Mouse (Mus musculus) forebrain, embryonic 11.5 days (tissue): ENCODE measurements around the gene Colgalt2. TPM values are rescaled to one million over a fixed set of nuclear protein-coding genes. Genes with fewer than 3 reads are reported as not detected.

Experiments
- ATAC-seq: fragments of 200-750 bp; cut with Nextera tagmentation; replicated peaks from 2 replicates; pipeline ENCODE4 v1.8.0; 2017; ENCODE audit warnings: moderate TSS enrichment; ENCODE audit not compliant: low FRiP score
- DNase-seq: peaks from one replicate; pipeline ENCODE4 v3.0.0-alpha.2; 2017; ENCODE audit warnings: low spot score
- H3K27ac ChIP-seq: fragments of 300-500 bp; sonication (generic); 2 replicates; pipeline ENCODE4 v1.5.1; 2014; ENCODE audit warnings: low read depth, low read length
- H3K27me3 ChIP-seq: fragments of 300-500 bp; sonication (generic); 2 replicates; pipeline ENCODE4 v1.6.1; 2014; ENCODE audit warnings: mild to moderate bottlenecking, low read length, mixed read lengths; ENCODE audit not compliant: control insufficient read depth, insufficient read depth
- H3K36me3 ChIP-seq: fragments of 300-500 bp; sonication (generic); 2 replicates; pipeline ENCODE4 v1.6.1; 2014; ENCODE audit warnings: mild to moderate bottlenecking, low read length, moderate library complexity, mixed read lengths; ENCODE audit not compliant: control insufficient read depth, insufficient read depth
- H3K4me1 ChIP-seq: fragments of 300-500 bp; sonication (generic); replicated peaks from 2 replicates; pipeline ENCODE4 v1.6.1; 2014; ENCODE audit warnings: low read length, mixed read lengths; ENCODE audit not compliant: control insufficient read depth, insufficient read depth
- H3K4me2 ChIP-seq: fragments of 300-500 bp; sonication (generic); 2 replicates; pipeline ENCODE4 v1.6.1; 2014; ENCODE audit warnings: low read depth, mild to moderate bottlenecking, low read length, moderate library complexity, mixed read lengths; ENCODE audit not compliant: severe bottlenecking
- H3K4me3 ChIP-seq: fragments of 300-500 bp; sonication (generic); 2 replicates; pipeline ENCODE4 v1.5.1; 2014; ENCODE audit warnings: low read depth, low read length
- H3K9ac ChIP-seq: fragments of 300-500 bp; sonication (generic); 2 replicates; pipeline ENCODE4 v1.6.1; 2014; ENCODE audit warnings: low read length
- H3K9me3 ChIP-seq: fragments of 300-500 bp; sonication (generic); 2 replicates; pipeline ENCODE4 v1.6.1; 2016; ENCODE audit warnings: low read length, mixed read lengths; ENCODE audit not compliant: control insufficient read depth
- WGBS: fragments of 180-500 bp; shearing (Covaris S2); extraction: QIAGEN DNeasy Blood & Tissue Kit; methylation state at CpG from one replicate; pipeline ENCODE4 v1.1.7; 2014; 5-methylcytosine and 5-hydroxymethylcytosine counted together
- polyA plus RNA-seq: library from polyadenylated mRNA; unstranded; fragments of >200 nt; fragmentation: Nextera tagmentation; extraction: Ambion mirVana; gene quantifications from 2 replicates; pipeline ENCODE4 v1.2.1, GENCODE M21; 2014

The Colgalt2 gene
- polyA plus RNA-seq, 1 experiment from 2014 or later: 2.2 TPM

DNA sequence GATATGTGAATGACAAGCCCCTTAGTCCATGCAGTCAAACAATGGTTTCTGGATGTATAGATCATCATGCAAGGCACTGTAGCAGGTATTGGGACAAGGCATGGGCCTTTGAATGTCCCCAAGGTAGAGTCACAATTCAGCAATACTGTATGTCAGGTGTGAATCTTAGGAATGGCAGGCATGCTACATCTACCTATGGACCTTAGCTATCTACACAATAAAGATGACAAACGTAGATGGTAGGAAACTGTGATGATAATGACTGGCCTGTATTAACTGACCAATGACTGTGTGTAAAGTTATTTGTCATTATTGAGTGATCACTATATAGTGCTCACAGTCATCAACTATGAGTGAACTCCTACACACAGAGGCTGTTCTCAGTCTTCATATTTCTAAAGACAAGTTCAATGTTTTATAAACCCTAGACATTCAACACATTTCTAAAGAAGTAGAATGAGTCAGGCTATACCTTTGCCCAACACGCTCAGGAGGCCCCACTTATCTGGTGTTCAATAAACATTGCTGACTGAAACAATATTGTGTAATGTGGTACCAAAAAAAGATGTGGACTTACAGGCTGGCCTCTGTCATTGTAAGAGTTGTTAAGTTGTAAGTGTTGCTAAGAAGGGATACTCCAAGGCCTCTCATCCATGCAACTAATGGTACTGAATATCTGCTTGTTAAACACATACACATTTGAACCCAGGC is 144.0 kb downstream of the Colgalt2 start:
- Histone ChIP-seq H3K36me3 (no peaks in the 10 kb centered on the region), H3K27ac (no peak overlapping the region), H3K4me3 (no peak overlapping the region), H3K4me2 (no peak overlapping the region), H3K4me1 (no peaks in the 10 kb centered on the region), H3K27me3 (no peaks in the 10 kb centered on the region), H3K9ac (no peak overlapping the region), H3K9me3 (no peaks in the 10 kb centered on the region)
- no peak for ATAC-seq
- no peak for DNase-seq
- 86% methylated on average over 2 of the region's 2 CpGs for WGBS

DNA sequence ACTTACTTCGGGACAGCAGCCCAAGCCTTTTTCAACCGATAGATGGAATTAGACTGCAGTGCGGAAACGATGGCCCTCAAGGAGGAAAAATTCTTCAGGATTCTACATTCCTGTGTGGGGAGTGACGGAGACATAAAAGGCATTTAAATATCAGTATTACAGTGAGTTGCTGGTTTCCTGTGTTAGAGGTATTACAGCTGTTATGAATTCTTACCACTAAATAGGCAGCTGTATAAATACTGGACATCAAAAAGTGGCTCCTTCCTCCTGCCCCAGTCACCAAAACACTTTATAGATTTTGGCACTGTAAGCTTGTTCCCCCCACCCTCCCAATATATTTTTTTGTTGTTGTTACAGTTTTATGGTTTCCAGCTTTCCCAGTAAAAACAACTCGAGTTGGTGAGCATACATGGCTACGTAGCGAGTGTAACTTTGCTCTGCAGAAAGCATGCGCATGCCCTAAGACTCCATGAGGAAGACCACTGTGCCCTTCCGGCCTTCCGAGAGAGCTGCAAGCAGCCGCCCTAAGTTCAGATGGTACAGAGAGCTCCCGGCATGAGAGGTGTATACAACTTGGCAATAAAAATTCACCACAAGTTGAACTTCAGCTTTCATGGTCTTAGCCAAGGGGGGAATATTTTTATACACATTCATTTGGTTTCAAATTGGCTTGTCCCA is 149.6 kb downstream of the Colgalt2 start:
- no peak overlapping the region for H3K27ac ChIP-seq
- no peaks in the 10 kb centered on the region for H3K4me1 ChIP-seq
- no peak for ATAC-seq
- H3K9me3 ChIP-seq: no peaks in the 10 kb centered on the region
- H3K27me3 ChIP-seq: no peaks in the 10 kb centered on the region
- H3K36me3 ChIP-seq: no peaks in the 10 kb centered on the region
- H3K9ac ChIP-seq: no peak overlapping the region
- H3K4me3 ChIP-seq: no peak overlapping the region
- no peak overlapping the region for H3K4me2 ChIP-seq
- 91% methylated on average over 13 of the region's 13 CpGs for WGBS
- DNase-seq: no peak

DNA sequence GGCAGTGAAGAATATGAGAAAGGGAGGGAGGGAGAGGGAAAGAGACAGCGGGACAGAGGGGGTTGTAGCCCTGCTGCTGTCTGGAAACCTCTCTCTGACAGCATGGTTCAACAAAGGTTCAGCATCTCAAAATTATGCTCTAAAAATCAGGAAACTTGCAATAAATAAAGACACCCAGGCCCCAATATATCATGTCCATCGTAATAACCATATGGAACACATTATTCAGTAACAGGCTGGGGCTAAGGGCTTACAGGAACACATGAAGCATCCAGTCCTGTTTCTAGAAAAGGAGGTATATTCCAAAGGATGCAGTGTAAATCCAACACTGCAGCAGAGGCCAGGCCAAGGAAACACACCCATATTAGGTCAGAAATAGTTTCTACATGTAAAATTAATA is 150.9 kb downstream of the Colgalt2 start:
- Histone ChIP-seq H3K4me3 (no peak overlapping the region), H3K4me2 (no peak overlapping the region), H3K27ac (no peak overlapping the region), H3K36me3 (no peaks in the 10 kb centered on the region), H3K27me3 (no peaks in the 10 kb centered on the region), H3K9me3 (no peaks in the 10 kb centered on the region), H3K9ac (no peak overlapping the region), H3K4me1 (peaks cover under 1% of the 10 kb centered on the region; the same call in 1 of the 2 replicates)
- no peak for DNase-seq
- no peak for ATAC-seq
- 88% methylated on average over 2 of the region's 2 CpGs for WGBS

DNA sequence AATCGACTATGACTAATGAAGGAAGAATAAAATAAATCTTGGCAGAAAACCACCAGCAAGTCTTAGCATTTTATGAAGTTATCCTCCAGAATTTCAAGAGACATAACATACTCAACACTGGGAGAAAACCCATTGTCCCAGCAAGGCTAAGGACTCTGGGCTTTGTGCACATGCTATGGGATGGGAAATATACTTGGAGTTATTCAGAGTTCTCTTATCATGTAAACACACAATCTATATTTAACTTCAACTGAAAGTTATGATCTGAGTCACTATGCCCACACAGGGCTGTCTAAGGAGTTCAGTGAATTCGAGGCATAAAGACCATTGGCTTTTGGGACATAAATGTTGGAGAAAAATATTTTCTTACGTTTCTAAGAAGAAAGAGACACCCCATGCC is 151.3 kb downstream of the Colgalt2 start:
- Histone ChIP-seq H3K4me2 (no peak overlapping the region), H3K36me3 (no peaks in the 10 kb centered on the region), H3K4me3 (no peak overlapping the region), H3K4me1 (peaks cover 4% of the 10 kb centered on the region), H3K9me3 (no peaks in the 10 kb centered on the region), H3K27me3 (no peaks in the 10 kb centered on the region), H3K9ac (no peak overlapping the region), H3K27ac (no peak overlapping the region)
- ATAC-seq (no peak), DNase-seq (no peak)
- 86% methylated on average over 3 of the region's 3 CpGs for WGBS

DNA sequence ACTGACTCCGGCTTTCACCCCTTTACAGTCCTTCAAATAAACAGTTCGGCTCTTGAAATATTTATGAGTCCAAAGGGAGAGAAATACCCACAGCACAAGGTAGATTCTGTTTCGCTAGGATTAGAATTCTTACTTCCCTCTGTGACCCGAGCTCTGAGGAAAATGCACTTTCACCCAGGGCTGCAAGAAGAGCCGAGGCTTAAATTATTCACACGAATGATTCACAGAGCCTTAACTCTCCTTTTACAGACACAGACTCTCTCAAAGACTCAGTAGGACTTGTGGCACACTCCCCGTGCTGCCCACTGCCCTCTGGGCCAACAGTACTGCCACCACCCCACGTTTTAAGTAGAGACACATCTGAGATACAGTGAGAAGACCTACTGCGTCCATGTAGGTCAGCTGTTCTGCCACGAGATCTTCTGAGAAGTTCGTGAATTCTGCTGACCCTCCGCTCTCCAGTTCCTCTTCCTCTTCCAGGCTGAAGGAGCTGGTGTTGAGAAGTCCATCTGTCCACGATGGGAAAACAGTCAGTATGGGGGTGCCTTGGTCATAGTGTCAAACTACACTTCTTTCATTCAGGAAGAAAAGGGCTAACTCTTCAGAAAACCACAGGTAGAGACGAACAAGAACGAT is 154.4 kb downstream of the Colgalt2 start:
- Histone ChIP-seq H3K27ac (no peak overlapping the region), H3K9me3 (no peaks in the 10 kb centered on the region), H3K36me3 (no peaks in the 10 kb centered on the region), H3K27me3 (no peaks in the 10 kb centered on the region), H3K4me3 (no peak overlapping the region), H3K4me1 (peaks cover 13% of the 10 kb centered on the region), H3K9ac (no peak overlapping the region), H3K4me2 (no peak overlapping the region)
- no peak for ATAC-seq
- no peak for DNase-seq
- WGBS: 79% methylated on average over 15 of the region's 15 CpGs

DNA sequence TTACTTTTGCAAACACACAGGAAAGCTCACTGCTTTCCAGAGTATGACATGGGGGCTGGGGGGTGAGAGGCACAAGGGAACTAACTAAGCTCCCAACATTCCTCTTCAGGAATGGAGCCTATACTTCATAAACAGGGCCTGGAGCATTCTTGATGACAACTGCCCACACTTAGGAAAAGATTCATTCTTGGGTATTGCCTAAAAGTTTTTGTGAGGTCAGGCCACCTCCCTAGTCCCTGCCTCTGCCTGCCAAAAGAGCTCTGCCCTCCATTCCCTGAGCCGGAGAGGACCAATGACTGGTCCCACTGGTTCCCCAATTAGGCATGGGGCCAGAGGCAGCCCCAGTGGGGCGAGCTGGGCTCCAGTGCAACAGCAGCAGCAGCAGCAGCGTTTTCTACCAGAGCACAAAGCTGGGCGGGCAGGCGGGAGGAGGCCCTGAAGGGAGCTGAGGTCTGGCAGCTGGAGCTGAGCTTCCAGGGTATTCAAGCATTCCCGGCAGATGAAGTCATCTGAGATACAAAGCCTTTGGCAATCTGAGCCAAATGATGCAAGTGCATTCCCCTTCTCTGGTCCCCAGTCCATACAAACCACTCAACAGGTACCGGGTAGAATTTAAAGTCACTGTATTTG is 156.4 kb downstream of the Colgalt2 start:
- Histone ChIP-seq H3K4me2 (no peak overlapping the region), H3K4me3 (no peak overlapping the region), H3K27me3 (no peaks in the 10 kb centered on the region), H3K27ac (peak overlapping the region; percentile 80), H3K9me3 (no peaks in the 10 kb centered on the region), H3K36me3 (no peaks in the 10 kb centered on the region), H3K4me1 (peaks cover 13% of the 10 kb centered on the region), H3K9ac (no peak overlapping the region; the same call in 1 of the 2 replicates)
- peak; percentile 86 for DNase-seq
- 8% methylated on average over 7 of the region's 7 CpGs for WGBS
- ATAC-seq: peak; percentile 94

DNA sequence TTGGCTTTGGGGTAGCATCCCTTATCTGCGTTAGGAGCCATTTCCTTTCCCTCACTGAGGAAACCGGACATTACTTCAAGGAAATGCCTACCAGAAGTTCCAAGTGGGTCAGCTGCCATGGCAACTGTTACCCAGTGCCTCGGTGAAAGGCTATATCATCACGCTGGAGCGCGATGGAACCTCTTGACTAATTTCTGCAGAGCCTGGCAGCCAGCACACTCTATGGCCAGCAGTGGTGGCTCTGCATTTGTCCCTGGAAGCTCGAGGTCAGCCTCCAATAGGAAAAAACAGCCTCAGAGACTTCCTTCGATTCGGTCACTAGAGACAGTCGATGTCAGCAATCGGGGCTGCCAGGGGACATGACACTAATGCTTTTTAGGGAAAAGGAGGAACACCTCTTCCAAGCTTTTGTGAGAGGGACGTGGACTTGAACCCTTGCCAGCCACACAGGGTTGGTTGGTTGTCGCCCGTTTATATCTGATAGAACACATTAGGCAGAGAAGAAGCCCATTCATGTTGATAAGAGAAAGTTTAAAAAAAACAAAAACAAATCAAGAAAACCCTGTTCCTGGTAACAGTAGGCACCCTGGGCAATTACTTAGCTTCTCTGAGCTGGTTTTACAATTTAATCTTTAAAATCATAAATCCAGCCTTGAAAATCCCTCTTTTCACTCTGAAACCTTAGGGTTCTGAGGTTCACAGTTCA is 157.1 kb downstream of the Colgalt2 start:
- Histone ChIP-seq H3K27me3 (no peaks in the 10 kb centered on the region), H3K27ac (peak overlapping the region; percentile 80), H3K9ac (no peak overlapping the region), H3K4me3 (no peak overlapping the region), H3K4me1 (peaks cover 13% of the 10 kb centered on the region), H3K9me3 (no peaks in the 10 kb centered on the region), H3K4me2 (no peak overlapping the region), H3K36me3 (no peaks in the 10 kb centered on the region)
- DNase-seq (peak; percentile 65), ATAC-seq (peak; percentile 73)
- 58% methylated on average over 14 of the region's 14 CpGs for WGBS
